Mouse (Mus musculus): ENCODE data around the gene Tln1.
A peak's percentile ranks its signal among the peaks of the same experiment; 100 is the strongest.

Tln1 gene

DNA sequence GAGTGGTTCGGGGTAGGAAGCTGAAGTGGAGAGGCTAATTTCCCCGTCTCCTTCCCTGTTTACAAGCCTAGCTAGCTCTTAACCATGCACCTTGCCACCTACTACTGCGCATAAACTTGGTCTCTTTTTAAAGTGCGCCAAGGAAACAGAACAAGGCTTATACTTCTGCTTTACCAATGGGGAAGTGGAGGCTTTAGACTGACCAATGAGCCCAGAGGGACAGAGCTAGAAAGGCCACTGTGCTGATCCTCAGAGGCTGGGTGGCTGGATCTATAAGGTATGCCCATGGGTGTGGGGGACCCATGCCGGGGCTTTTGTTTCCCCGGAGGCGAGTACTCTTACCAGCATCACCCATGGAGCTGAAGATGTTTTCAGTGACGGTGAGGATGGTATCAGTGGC lies 15.3 kb downstream of the Tln1 start:
- no peak for DNase-seq (ENCODE audit: low spot score in 2 of 2)

DNA sequence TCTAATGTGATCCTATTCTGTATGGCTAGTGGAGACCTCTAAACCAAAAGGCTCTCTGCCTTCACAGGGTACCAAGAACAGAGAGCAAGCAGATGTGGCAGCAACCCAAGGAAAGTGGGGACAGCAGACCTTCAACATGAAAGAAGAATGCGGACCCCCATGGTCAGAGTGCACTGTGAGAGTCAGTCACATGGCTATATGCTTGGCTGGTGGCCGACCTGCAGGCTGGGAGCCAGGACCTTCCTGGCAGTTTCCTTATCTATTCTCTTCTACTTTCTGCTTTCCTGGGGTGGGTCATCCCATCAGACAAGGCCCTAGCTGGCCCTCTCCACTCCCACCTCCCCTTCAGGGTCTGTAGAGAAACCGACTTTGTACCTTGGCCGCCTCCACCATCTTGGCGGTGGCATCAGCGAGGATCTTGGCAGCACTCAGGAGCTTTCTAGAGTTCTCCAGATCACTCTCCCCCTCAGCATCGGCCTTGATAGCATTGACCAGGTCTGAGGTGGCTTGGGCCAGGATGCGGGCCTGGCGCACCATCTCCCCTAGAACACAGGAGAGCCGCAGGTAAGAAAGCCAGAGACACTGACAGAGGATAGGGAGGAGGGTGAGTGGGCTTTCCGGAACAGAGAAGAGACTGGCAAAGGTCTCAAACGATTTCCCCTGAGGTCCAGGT lies 16.0 kb downstream of the Tln1 start:
- no peak for DNase-seq (ENCODE audit: low spot score in 2 of 2)

- no peak for DNase-seq (ENCODE audit: low spot score in 2 of 2)
These were observed 20.4 kb downstream of the Tln1 start for GRCm38 (mm10) chr4:43542044-43542443.

DNA sequence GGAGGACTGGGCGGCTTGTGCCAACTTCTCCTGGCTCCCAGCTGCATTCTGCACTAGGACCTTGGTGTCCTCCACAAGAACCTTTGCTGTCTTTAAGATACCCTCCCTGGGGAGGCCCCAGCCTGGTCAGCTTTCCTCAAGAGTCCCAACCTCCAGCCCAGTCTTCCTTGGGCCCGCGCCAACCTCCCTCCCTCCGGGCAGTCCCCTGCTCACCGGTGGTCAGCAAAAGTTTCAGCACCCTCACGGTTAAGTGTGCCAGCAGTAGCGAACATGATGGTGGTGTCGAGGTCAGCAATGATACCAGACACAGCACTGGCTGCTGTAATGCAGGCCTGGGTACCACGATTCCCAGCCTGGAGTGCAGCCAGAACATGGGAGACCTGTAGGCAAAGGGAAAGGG lies 26.5 kb downstream of the Tln1 start:
- DNase-seq (ENCODE audit: low spot score in 2 of 2), result no peak

GRCm38 (mm10) chr4:43535628-43536027 lies 26.9 kb downstream of the Tln1 start:
- no peak for DNase-seq (ENCODE audit: low spot score in 2 of 2)

GRCm38 (mm10) chr4:43533270-43533669 lies 29.2 kb downstream of the Tln1 start:
- no peak for DNase-seq (ENCODE audit: low spot score in 2 of 2)

DNA sequence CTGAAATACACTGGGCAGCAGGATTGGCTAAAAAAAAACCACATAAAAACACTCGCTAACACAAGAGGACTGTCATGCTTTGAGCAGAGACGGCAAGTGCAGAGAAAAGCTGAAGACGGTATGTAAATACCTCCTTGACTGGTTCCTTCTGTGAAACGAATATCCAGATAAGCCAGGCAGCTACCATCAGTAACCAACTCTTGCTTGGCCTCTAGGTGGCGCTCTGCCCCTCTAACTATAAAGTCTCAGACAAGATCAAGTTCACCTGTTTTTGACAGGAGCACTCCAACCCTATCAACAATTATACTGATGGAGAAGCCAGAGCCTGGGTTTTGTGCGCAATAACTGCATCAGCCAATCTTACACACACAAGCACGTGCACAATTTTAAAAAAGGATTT lies 31.9 kb downstream of the Tln1 start:
- peak; percentile 56 to 64 for DNase-seq (ENCODE audit: low spot score in 2 of 2)

- DNase-seq (ENCODE audit: low spot score in 2 of 2), result no peak
These were observed 32.4 kb downstream of the Tln1 start for GRCm38 (mm10) chr4:43530081-43530501.

- DNase-seq (ENCODE audit: low spot score in 2 of 2), result no peak
These were observed 34.0 kb downstream of the Tln1 start for GRCm38 (mm10) chr4:43528487-43528886.

DNA sequence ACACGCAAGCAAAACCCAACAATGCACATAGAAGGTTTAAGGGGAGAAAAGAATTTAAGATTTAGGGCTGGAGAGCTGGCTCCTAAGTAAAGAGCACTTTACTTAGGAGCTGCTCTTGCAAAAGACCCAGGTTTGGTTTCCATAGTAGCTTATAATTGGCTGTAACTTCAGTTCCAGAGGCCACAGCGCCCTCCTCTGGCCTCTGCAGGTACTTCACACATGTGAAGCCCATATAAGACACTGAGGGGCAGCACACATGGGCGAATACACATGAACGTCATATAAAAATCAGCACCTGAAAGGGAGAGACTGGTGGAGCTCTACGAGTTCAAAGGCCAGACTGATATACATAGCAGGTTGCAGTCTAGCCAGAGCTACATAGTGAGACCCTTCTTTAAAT lies 34.6 kb downstream of the Tln1 start:
- no peak for DNase-seq (ENCODE audit: low spot score in 2 of 2)

- DNase-seq (ENCODE audit: low spot score in 2 of 2), result peak; percentile 76 to 77
These were observed 42.5 kb downstream of the Tln1 start for GRCm38 (mm10) chr4:43519956-43520355.

GRCm38 (mm10) chr4:43519551-43519950 lies 42.9 kb downstream of the Tln1 start:
- no peak for DNase-seq (ENCODE audit: low spot score in 2 of 2)

DNA sequence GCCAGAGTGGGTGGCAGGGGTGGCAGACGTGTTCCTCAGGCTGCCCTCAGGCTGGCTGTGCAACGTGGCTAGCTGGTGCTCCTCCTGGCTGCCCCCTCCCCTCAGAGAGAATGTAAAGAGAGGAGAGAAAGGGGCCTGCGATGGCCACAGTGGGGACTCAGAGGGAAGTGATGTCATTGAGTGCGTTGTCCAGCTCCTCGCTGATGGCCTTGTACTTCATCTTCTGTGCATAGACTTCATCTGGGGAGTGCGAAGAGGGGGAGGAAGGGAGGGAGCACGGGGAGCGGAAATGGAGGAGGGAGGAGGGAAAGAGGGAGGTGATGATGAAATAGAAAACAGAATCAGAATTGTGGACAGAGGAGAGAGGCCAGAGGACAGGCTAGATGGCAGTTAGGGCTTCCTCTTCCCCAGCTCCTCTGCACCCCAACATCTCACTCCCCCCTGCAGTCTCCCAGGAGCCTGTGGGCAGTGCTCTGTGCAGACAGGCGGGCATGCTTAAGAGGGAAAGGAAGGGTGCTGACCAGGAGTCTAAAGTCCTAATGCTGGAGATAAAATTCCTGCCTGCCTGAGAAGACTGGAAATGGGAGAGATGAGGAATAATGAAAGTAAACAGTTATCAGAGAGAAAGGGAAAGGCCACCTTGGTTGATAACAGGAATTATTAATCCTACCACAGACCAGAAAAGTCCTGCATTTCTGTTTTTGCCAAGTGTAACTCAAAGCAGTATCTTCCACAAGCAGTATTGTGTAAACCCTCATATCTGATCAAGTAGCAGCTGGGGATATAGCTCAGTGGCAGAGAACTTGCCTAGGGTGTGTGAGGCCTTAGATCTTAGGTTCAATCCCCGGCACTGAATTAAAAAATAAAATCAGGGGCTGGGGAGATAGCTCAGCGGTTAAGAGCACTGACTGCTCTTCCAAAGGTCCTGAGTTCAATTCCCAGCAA lies 46.5 kb downstream of the Tln1 start:
- DNase-seq (ENCODE audit: low spot score in 2 of 2), result no peak

- no peak for DNase-seq (ENCODE audit: low spot score in 2 of 2)
These were observed 48.7 kb downstream of the Tln1 start for GRCm38 (mm10) chr4:43513791-43514190.

GRCm38 (mm10) chr4:43513300-43513699 lies 49.2 kb downstream of the Tln1 start:
- no peak for DNase-seq (ENCODE audit: low spot score in 2 of 2)

- DNase-seq (ENCODE audit: low spot score in 2 of 2), result no peak
These were observed 49.8 kb downstream of the Tln1 start for GRCm38 (mm10) chr4:43512653-43513052.

- no peak for DNase-seq (ENCODE audit: low spot score in 2 of 2)
These were observed 50.6 kb downstream of the Tln1 start for GRCm38 (mm10) chr4:43511675-43512454.

- no peak for DNase-seq (ENCODE audit: low spot score in 2 of 2)
These were observed 53.4 kb downstream of the Tln1 start for GRCm38 (mm10) chr4:43509109-43509508.

DNA sequence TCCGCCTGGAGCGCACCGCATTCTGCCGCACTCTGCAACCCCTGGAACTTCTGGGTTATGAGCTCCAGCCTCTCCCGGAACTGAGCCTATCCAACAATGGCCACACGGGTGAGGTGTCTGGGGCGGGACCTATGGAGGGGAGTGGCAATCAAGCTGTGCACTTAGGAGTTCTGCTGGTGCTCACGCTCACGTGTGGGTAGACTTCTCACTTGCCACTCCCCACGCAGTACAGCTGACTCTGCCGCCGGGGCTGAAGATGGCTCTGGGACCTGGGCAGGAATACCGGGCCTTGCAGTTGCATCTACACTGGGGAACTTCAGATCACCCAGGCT lies 53.9 kb downstream of the Tln1 start:
- DNase-seq (ENCODE audit: low spot score in 2 of 2), result no peak

- DNase-seq (ENCODE audit: low spot score in 2 of 2), result no peak
These were observed 54.4 kb downstream of the Tln1 start for GRCm38 (mm10) chr4:43507938-43508665.

DNA sequence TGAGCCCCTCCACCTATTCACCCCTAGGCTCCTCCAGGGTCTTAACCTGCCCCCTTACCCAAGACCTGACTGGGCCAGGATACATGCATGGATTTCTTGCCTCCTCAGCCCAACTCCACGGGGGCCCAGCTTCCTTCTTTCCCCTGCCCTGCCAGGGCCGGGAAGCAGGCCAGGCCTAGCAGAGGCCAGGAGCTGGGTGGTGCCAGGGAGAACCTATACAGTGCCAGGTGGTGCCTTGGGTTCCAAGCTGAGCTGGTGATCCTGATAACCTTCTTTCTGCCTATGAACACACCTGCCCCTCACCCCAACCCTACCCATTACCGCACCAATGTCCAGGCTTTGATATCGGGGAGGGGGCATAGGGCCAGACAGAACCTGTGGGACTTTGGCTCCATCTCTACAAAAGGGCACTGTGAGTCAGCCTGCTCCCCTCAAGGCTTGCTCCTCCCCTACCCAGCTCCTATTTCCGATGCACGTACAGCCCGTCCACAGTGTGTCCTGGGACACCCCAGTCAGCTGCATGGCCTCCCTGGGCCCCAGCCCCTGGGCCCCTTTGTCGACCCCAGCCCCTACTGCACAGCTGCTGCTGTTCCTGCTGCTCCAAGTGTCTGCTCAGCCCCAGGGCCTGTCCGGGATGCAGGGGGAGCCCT lies 55.8 kb downstream of the Tln1 start, which contains the start of gene Car9:
Gene Car9 (plus strand): TSS at position 431 of the 650 bp plus-strand sequence.
- no peak for DNase-seq (ENCODE audit: low spot score in 2 of 2)

Data from right cerebral cortex, postnatal 36 days (tissue).